Mouse (Mus musculus) spleen, embryonic (tissue): ENCODE measurements at regions not wholly inside any gene's neighbourhood (a gene's known extent, or its start where the extent isn't known, plus 50 kb on each side); places are given as distances from the start of the nearest gene placed in this dataset.

Experiments used
- CTCF ChIA-PET: fragments of 350-600 bp; sonication (Branson Sonifier 250); formaldehyde crosslinking; loops from one replicate; lab custom pipeline; 2022; lab: Charles Lee

DNA sequence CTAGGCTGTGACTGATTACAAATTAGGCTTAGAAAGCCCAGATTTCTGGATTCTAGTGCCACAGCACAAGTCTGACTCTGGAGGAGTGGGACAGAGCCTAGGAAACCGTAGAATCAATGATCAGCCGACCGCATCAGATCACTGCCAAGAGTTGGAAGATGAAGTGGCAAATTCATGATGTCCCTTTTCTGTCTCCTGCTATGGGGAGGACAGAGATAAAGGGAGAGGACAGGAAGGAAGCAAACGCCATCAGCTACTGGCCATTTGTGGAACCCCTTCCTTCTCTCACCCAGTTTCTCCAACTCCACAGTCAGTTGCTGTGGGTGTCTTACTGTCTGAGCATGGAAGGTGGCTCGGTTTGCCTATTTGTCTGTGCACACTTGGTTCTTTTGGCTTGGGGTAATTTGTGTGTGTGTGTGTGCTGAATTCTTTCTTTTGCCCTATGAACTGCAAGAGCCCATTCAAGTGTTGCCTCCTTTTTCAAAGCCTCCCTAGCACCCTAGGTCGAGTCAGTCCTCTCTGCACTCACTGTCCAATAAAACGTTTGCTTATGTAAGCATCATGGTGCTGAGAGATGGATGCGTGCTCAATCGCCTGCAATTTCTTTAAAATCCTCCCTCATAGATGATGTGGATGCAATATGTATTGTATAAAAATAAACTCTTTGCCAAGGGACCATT lies 231.7 kb upstream of the Krr1 start:
- CTCF ChIA-PET, result no interaction called here

GRCm38 (mm10) chr10:111741301-111741945 lies 231.0 kb upstream of the Krr1 start:
- CTCF ChIA-PET, result no interaction called here

GRCm38 (mm10) chr10:111743291-111743690 lies 229.2 kb upstream of the Krr1 start:
- CTCF ChIA-PET, result no interaction called here

DNA sequence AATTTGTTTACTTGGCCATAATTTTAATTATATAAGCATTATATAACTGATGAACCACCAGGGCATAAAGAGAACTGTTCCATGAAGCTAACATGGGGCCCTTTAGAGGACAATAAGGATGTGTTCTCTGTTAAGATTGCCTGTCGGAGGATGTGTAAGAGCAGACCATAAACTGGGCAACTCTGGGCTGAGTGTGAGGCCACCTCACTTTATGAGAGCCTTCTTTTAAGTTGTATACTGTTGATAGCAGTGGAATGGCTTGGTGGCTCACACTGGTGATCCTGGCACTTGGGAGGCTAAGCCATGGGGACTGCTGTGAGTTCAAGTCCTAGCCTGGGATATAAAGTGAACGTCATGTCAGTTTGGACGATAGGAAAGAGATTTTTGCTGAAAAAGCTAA lies 227.3 kb upstream of the Krr1 start:
- CTCF ChIA-PET, result interaction anchor here (0.7 kb wide), 1 partner anchor 118 kb away, joined by 4 read pairs; no protein-coding TSS in a partner anchor

GRCm38 (mm10) chr10:111746067-111746878 lies 226.2 kb upstream of the Krr1 start:
- CTCF ChIA-PET, result no interaction called here

DNA sequence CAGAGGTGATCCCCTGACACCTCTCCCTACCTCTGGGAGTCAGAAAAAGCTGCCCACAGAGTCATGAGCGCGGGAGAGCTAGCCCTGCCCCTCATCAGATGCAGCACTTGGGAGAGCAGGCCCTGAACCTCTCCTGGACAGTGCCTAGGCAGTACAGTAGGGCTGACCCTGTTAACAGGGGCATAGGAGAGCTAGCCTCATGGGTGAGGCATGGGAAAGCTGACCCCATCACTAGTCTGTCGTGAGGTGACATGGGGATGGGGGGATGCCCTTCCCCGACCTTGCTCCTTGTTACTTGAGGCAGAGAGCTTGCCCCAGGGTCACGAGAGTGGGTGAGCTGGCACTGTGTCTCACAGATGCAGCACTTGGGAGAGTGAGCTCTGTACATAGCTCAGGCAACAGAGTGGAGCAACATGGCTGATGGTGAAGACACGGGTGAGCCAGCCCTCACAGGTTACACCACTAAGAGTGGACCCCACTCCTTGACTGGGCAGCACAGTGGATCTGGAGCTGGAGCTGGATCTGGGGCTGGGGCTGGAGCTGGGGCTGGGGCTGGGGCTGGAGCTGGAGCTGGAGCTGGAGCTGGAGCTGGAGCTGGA lies 225.5 kb upstream of the Krr1 start:
- CTCF ChIA-PET, result no interaction called here

GRCm38 (mm10) chr10:111748482-111748881 lies 224.0 kb upstream of the Krr1 start:
- CTCF ChIA-PET, result no interaction called here

GRCm38 (mm10) chr10:111753646-111754045 lies 218.8 kb upstream of the Krr1 start:
- CTCF ChIA-PET, result no interaction called here

DNA sequence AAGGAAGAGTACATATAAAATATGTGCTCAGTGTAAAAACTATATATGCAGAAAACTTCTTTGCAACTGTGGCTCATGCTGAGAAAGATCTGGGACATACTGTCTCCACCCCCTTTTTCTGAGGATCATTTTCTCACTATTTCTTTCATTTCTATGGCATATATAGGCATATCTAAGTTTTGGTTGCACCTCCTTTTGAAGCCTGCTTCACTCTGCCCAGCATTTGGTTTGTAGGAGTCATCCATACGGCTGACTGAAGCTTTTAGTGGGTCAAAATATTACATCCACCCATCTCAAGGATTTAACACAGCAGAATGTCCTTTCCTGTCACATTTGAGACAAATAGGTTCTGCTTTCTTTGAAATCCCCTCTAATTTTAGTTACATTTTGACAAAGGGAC lies 216.5 kb upstream of the Krr1 start:
- CTCF ChIA-PET, result no interaction called here

GRCm38 (mm10) chr10:111756528-111756927 lies 215.9 kb upstream of the Krr1 start:
- CTCF ChIA-PET, result no interaction called here

DNA sequence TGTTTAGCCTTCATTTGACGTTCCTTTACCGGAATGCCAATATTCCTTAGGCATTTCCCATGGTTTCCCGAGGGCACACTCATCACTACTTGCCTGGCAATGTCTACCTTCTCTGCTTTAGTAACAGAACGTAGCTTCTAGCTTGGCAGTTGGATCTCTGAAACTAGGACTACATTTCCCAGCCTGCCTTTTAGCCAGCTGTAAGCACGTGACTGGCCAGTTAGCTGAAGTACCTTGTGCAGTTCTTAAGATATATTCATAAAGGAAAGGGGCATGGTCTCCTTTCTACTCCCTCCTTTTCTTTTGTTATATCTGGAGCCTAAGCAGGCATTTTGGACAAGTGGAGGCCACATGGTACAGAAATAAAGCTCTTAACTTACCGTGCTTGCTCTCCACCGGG lies 214.8 kb upstream of the Krr1 start:
- CTCF ChIA-PET, result interaction anchor here (0.6 kb wide), 1 partner anchor 772 kb away, joined by 5 read pairs; no protein-coding TSS in a partner anchor

DNA sequence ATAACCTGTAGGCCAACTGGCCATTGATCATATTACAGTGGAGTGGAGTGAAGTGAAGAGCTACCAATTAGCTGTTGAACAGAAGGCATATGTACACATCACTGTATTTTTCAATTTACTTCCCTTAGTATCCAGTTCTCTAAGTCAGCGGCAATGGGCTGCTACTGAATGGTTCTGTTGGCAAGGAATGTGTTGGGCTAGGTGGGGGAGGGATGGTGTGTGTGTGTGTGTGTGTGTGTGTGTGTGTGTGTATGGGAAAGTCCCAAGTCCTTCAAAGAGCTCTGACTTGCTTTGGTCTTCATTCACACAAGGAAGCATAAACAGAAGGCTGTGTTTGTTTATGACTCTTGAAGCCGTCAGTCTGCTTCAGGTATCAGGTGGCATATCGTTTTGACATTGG lies 213.0 kb upstream of the Krr1 start:
- CTCF ChIA-PET, result no interaction called here

DNA sequence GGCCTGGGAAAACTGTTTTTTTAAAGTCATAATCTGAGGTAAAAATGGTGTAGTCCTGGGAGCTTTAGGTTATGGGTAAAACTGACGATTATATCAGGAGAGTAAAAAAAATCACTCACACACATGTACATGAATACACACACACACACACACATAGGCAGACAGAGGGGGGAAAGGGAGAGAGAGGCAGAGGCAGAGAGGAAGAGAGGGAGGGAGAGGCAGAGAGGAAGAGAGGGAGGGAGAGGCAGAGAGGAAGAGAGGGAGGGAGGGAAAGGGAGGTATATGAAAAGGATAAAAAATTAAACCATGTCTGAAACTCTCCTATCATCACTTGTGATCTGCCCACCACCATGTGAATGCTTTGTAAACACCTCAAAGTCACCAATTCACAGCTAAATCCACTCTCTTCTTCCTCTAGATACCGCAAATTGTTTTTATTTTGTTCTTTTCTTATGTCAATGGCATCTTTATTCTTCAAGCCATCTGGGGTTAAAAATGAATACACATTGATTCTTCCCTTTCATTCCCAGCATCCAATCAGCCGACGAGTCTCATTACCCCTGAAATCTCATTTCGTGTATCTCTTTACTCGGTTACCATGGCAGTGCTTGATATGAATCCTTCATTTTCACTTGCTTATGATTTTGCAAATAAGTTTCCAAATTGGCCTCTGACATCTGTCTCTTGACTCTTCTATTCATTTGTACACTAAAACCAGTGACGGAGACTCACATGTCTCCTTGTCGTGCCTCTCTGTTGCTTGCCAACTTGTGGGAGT lies 209.5 kb upstream of the Krr1 start:
- CTCF ChIA-PET, result no interaction called here

DNA sequence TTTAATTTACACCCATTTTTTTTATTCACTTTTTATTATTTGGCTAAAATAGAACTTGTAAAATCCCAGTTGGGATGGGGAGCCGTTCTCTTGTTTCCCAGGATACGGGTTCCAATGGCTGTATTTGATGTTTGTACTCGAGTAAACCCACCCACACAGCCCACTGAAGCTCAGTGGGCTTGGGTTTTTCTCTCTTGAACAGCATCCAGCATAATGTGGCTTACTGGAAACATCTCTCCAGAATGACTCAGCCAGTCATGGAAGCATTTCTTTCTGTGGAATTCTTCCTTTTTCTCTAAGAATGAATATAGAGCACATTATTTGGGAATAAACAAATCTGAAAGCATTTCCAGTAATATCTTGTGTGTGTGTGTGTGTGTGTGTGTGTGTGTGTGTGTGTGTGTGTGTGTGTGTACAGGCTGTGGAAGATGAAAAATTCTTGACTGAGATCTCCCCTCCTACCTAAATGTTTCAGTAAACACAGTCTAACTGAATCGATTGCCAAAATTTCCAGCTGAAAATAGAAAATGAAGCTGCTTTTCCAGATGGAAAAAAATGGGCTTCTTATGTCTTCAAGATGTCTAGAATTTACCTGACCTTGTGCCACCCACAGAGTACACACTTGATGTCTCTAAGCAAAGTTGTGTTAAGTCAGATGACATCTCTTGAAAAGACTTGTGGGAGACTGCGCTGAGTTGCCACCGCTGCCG lies 205.3 kb upstream of the Krr1 start:
- CTCF ChIA-PET, result no interaction called here

- CTCF ChIA-PET, result no interaction called here
These were observed 204.5 kb upstream of the Krr1 start for GRCm38 (mm10) chr10:111767813-111768455.

- CTCF ChIA-PET, result no interaction called here
These were observed 202.9 kb upstream of the Krr1 start for GRCm38 (mm10) chr10:111769486-111770002.

DNA sequence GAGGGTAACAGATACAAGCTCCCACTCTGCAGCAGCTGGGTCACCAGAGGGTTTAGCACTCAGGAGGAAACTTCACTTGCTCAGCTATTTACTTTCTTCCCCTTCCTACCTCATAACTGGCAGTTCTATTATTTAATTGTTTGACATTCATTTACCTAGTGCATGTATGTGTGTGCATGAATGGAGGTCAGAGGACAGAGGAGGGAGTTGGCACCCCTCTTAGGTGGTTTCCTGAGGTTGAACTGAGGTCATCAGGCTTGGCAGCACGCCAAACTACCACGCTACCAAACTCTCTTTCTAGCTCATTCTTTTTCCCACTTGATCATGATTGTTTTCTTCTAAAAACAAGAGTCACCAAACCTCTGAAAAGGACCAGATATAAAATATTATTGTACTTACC lies 202.4 kb upstream of the Krr1 start:
- CTCF ChIA-PET, result no interaction called here

DNA sequence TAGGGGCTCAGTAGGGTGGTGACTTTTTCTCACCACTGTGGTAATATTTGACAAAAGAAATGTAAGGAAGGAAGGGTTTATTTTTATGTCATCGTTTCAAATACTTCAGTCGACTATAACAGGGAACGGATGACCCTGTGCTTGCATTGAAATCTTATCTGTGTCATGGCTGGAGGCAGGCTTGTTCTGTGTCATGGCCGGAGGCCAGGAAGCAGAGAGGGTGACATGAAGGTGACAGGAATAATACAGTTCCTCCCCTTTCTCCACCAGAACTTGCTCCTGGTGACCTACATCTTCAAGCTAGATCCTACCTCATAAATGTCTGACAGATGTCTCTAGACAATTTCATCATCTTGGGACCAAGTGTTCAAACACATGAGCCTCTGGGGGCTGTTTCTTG lies 201.5 kb upstream of the Krr1 start:
- CTCF ChIA-PET, result no interaction called here

GRCm38 (mm10) chr10:111777559-111777958 lies 194.9 kb upstream of the Krr1 start:
- CTCF ChIA-PET, result no interaction called here

DNA sequence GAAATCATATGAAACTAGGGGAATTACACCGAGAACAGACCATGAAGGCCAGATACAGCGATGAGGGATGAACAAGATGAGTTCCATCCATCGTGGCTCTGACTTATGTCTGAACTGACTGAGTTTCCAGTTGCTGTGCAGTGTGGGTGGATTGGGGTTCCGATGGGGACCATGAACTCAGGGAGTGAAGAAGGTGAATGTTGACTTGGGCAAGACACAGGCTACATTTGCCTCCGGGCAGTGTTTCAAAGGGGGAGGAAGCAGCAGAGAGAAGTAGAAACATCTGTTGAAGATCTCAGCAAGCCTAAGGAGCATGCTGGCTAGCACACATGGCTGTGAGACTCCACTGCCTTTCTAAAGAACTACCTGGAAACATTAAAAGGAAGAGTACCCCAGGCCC lies 194.4 kb upstream of the Krr1 start:
- CTCF ChIA-PET, result no interaction called here
